Mouse (Mus musculus): ENCODE data around the gene Tdrd9. TPM values are rescaled to one million over a fixed set of nuclear protein-coding genes. Genes with fewer than 3 reads are reported as not detected.

The Tdrd9 gene
- polyA plus RNA-seq, 1 experiment: not detected

- H3K4me3 ChIP-seq (ENCODE audit: insufficient read depth, low read depth, low read length): no peak overlapping the region
- no peak overlapping the region for H3K27ac ChIP-seq (replicated peaks; ENCODE audit: low read depth, low read length)
These were observed 11.8 kb downstream of the Tdrd9 start for GRCm38 (mm10) chr12:111983165-111983564.

DNA sequence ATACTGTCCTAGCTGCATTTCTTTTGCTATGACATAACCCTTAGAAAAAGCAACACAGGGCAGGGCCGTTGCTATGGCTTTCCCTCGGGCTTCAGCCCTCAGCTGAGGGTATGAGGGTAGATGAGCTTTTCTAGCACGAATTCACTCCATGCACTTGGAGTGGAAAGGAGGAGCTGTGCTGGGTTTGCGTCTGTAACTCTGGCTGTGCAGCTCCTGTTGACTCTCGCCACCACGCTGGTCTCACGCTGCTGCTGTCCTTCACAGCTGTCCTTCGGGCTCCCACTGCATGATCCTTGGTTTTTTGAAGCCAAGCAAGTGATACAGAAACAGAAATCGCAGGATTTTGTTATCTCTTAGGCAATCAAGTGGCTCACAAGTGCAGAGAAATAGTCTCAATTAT lies 15.4 kb downstream of the Tdrd9 start:
- H3K4me1 ChIP-seq (ENCODE audit: control insufficient read depth, insufficient read depth, insufficient read length, low read length): no peaks in the 10 kb centered on the region
- H3K27ac ChIP-seq (replicated peaks; ENCODE audit: low read depth, low read length): no peak overlapping the region
- no peak overlapping the region for H3K4me3 ChIP-seq (ENCODE audit: insufficient read depth, low read depth, low read length)

More at GRCm38 (mm10) chr12:111983165-111983564, 11.8 kb downstream of the Tdrd9 start:
- no peaks in the 10 kb centered on the region for H3K4me1 ChIP-seq (ENCODE audit: control insufficient read depth, insufficient read depth, insufficient read length, low read length)

- H3K4me1 ChIP-seq (ENCODE audit: control insufficient read depth, insufficient read depth, insufficient read length, low read length): no peaks in the 10 kb centered on the region
- no peak overlapping the region for H3K4me3 ChIP-seq (ENCODE audit: insufficient read depth, low read depth, low read length)
- no peak overlapping the region for H3K27ac ChIP-seq (replicated peaks; ENCODE audit: low read depth, low read length)
These were observed 21.3 kb downstream of the Tdrd9 start for GRCm38 (mm10) chr12:111992626-111993025.

GRCm38 (mm10) chr12:111995161-111995560 lies 23.8 kb downstream of the Tdrd9 start:
- Histone ChIP-seq H3K4me3 (ENCODE audit: insufficient read depth, low read depth, low read length) (no peak overlapping the region), H3K27ac (replicated peaks; ENCODE audit: low read depth, low read length) (no peak overlapping the region), H3K4me1 (ENCODE audit: control insufficient read depth, insufficient read depth, insufficient read length, low read length) (no peaks in the 10 kb centered on the region)

- H3K4me3 ChIP-seq (ENCODE audit: insufficient read depth, low read depth, low read length): no peak overlapping the region
- H3K4me1 ChIP-seq (ENCODE audit: control insufficient read depth, insufficient read depth, insufficient read length, low read length): no peaks in the 10 kb centered on the region
- no peak overlapping the region for H3K27ac ChIP-seq (replicated peaks; ENCODE audit: low read depth, low read length)
These were observed 28.4 kb downstream of the Tdrd9 start for GRCm38 (mm10) chr12:111999735-112000134.

DNA sequence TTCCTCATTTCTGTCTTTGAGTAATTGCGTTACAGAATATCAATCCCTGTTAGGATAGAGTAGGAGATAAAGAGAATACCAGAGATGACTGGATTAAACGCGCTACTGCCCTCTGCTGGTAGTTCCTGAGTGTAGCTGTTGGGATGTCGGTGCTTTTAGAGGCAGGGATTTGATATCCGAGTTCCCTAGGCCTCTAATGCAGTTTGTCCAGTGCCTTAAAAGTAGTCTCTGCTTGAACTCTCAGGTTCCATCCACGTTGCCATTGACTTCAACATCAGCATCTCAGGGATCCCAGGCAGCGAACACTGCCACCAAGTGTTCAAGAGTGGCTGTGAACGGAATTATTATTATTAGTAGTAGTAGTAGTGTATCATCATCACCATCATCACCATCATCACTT lies 29.9 kb downstream of the Tdrd9 start:
- Histone ChIP-seq H3K27ac (replicated peaks; ENCODE audit: low read depth, low read length) (no peak overlapping the region), H3K4me3 (ENCODE audit: insufficient read depth, low read depth, low read length) (no peak overlapping the region), H3K4me1 (ENCODE audit: control insufficient read depth, insufficient read depth, insufficient read length, low read length) (no peaks in the 10 kb centered on the region)

GRCm38 (mm10) chr12:112012511-112013270 lies 41.3 kb downstream of the Tdrd9 start:
- Histone ChIP-seq H3K27ac (replicated peaks; ENCODE audit: low read depth, low read length) (no peak overlapping the region), H3K4me1 (ENCODE audit: control insufficient read depth, insufficient read depth, insufficient read length, low read length) (no peaks in the 10 kb centered on the region), H3K4me3 (ENCODE audit: insufficient read depth, low read depth, low read length) (no peak overlapping the region)

DNA sequence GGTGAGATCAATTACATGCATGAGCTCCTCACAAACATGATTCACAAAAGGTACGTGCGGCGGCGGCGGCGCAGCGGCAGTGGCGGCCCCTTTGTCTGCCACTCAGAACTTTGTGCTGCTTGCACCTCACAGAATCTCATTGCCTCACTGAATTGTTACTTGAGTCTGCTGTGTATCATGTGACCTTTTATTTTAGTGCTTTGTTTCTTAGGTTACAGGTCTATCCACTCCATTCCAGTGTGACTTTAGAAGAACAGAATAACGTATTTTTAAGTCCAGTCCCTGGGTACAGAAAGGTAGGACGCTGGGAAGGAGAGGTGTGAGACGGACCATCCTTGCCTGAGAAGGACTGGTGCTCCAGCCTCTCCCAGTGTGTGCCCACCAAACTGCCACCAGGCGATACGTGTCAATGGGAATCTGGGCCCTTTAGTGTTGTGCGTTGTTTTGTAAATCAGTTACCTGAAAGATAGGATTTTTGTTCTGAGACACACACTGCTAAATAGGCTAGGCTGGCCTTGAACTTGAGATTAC lies 42.0 kb downstream of the Tdrd9 start:
- Histone ChIP-seq H3K4me3 (ENCODE audit: insufficient read depth, low read depth, low read length) (no peak overlapping the region), H3K27ac (replicated peaks; ENCODE audit: low read depth, low read length) (no peak overlapping the region), H3K4me1 (ENCODE audit: control insufficient read depth, insufficient read depth, insufficient read length, low read length) (no peaks in the 10 kb centered on the region)

- Histone ChIP-seq H3K27ac (replicated peaks; ENCODE audit: low read depth, low read length) (no peak overlapping the region), H3K4me1 (ENCODE audit: control insufficient read depth, insufficient read depth, insufficient read length, low read length) (no peaks in the 10 kb centered on the region), H3K4me3 (ENCODE audit: insufficient read depth, low read depth, low read length) (no peak overlapping the region)
These were observed 45.0 kb downstream of the Tdrd9 start for GRCm38 (mm10) chr12:112016346-112016745.

DNA sequence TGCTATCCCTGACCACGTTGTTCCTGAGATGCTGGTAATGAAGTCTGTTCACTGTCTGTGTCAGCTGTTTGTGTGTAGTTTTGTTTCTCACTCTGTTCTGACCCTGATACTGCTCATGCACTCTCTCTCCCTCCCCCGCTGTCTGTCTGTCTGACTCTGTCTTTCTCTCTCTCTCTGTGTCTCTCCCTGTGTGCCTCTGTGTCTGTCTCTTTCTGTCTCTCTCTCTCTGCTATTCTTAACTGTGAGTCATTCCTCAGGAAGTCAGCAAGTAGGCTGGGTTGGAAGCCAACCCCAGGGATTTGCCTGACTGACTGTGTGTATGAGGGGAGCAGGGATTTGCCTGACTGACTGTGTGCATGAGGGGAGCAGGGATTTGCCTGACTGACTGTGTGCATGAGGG lies 51.9 kb downstream of the Tdrd9 start:
- Histone ChIP-seq H3K4me1 (ENCODE audit: control insufficient read depth, insufficient read depth, insufficient read length, low read length) (no peaks in the 10 kb centered on the region), H3K27ac (replicated peaks; ENCODE audit: low read depth, low read length) (no peak overlapping the region), H3K4me3 (ENCODE audit: insufficient read depth, low read depth, low read length) (no peak overlapping the region)

DNA sequence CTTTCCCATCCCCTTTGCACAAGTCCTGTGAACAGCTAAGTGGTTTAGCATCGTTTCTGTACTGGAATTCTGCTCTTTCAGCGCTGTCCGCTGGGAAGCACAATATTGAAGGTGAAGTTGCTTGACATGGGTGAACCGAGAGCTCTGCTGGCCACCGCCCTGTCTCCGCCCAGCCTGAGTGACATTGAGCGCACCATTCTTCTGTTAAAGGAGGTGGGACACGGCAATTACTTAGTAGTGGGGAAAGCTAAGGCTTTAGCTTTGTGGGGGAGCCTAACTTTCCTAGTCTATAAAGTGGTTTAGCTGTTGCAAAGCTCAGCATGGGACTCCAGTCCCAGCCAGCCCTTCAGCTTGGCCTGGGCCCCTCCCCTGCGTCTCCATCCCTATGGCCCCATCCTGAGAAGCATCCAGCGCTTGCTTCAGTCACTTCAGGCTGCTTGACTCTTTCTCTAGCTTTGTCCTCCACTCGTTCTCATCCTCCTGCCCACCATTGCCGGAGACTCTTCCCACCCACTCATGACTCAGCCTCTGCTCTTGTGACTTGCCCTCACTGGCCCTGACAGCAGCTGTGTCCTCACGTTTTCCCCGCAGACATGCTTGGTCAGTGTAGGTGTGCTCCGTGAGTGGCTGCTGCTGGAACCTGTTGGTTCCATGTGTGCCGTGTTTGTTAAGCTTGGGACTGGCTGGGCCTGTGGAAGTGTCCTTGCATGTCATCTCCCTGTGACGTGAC lies 53.4 kb downstream of the Tdrd9 start:
- no peak overlapping the region for H3K27ac ChIP-seq (replicated peaks; ENCODE audit: low read depth, low read length)
- H3K4me3 ChIP-seq (ENCODE audit: insufficient read depth, low read depth, low read length): no peak overlapping the region
- no peaks in the 10 kb centered on the region for H3K4me1 ChIP-seq (ENCODE audit: control insufficient read depth, insufficient read depth, insufficient read length, low read length)

DNA sequence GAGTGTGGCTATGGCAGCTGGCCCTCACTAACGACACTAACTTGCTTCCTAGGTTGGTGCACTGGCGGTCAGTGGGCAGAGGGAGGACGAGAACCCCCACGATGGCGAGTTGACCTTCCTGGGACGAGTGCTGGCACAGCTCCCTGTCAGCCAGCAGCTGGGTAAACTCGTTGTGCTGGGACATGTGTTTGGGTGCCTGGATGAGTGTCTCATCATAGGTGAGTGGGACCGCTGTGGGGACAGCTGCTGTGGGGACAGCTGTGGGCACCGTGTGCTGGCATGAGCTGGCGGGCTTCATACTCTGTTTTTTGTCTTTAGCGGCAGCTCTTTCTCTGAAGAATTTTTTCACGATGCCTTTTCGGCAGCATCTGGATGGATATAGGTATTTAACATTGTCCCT lies 54.1 kb downstream of the Tdrd9 start:
- no peak overlapping the region for H3K27ac ChIP-seq (replicated peaks; ENCODE audit: low read depth, low read length)
- no peak overlapping the region for H3K4me3 ChIP-seq (ENCODE audit: insufficient read depth, low read depth, low read length)
- no peaks in the 10 kb centered on the region for H3K4me1 ChIP-seq (ENCODE audit: control insufficient read depth, insufficient read depth, insufficient read length, low read length)

DNA sequence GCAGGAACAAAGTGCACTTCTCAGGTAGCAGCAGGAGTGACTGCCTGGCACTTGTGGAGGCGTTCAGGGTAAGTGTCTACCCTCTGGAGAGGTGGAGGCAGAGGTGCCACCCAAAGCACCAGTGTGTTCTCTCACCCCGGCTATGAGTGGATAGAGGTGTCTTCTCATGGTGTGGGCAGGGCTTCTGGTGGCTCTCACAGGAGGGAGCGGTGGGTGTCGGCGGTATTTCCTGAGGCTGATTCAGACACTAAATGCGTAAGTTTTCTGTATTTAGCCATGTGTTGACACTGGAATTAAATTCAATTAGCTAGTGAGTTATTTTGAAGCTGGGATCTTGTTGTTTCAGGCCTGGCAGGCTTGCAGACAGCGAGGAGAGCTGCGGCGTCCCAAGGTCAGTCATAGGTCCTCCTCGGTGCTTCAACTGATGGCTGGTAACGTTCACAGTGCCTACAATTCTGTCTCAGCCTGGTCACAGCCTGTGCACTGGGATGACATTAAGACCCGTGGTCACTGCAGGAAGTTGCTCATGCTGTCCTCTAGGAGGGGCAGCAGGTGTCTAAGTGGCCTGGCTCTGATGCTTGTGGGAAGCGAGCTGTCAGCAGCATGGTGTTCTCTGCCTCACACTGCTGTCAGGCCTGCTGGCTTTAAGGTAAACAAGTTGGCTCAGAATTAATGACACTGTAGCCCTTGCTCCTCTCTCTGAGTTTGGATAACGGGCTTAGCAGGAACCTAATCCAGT lies 54.7 kb downstream of the Tdrd9 start:
- no peaks in the 10 kb centered on the region for H3K4me1 ChIP-seq (ENCODE audit: control insufficient read depth, insufficient read depth, insufficient read length, low read length)
- no peak overlapping the region for H3K27ac ChIP-seq (replicated peaks; ENCODE audit: low read depth, low read length)
- no peak overlapping the region for H3K4me3 ChIP-seq (ENCODE audit: insufficient read depth, low read depth, low read length)

GRCm38 (mm10) chr12:112027408-112027807 lies 56.0 kb downstream of the Tdrd9 start:
- no peaks in the 10 kb centered on the region for H3K4me1 ChIP-seq (ENCODE audit: control insufficient read depth, insufficient read depth, insufficient read length, low read length)
- H3K4me3 ChIP-seq (ENCODE audit: insufficient read depth, low read depth, low read length): no peak overlapping the region
- no peak overlapping the region for H3K27ac ChIP-seq (replicated peaks; ENCODE audit: low read depth, low read length)

GRCm38 (mm10) chr12:112033409-112033975 lies 62.1 kb downstream of the Tdrd9 start:
- Histone ChIP-seq H3K4me3 (ENCODE audit: insufficient read depth, low read depth, low read length) (no peak overlapping the region), H3K4me1 (ENCODE audit: control insufficient read depth, insufficient read depth, insufficient read length, low read length) (no peaks in the 10 kb centered on the region), H3K27ac (replicated peaks; ENCODE audit: low read depth, low read length) (no peak overlapping the region)
